Mouse (Mus musculus): Measurements from ENCODE around the gene Btbd7.

DNA sequence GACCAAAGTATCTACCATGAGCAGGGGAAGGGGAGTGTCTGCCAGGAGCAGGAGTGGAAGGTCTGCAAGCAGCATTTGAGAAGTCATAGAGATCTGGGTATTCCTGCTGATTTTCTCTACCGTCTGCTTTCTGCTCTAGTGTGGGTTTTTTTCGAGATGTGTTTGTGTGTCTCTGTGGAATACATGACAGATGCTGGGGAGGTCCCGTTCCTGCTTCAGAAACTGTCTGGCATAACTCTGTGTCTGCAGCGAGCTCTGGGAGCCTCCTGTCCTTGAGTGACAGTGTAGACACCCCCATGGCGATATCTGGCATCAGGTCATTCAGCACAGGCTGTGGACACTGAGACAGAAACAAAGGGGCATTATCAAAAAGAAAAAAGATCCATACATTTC is 92.7 kb downstream of the Btbd7 start:
- TF ChIP-seq CTCF (conservative IDR thresholded peaks at IDR 0.05; ENCODE audit: insufficient read depth, insufficient read length, low read depth, low read length) (no peak), POLR2A (IDR thresholded peaks at IDR 0.05; ENCODE audit: low read depth, low read length) (no peak)
